Mouse (Mus musculus): ENCODE measurements around the gene Olfr1338.

DNA sequence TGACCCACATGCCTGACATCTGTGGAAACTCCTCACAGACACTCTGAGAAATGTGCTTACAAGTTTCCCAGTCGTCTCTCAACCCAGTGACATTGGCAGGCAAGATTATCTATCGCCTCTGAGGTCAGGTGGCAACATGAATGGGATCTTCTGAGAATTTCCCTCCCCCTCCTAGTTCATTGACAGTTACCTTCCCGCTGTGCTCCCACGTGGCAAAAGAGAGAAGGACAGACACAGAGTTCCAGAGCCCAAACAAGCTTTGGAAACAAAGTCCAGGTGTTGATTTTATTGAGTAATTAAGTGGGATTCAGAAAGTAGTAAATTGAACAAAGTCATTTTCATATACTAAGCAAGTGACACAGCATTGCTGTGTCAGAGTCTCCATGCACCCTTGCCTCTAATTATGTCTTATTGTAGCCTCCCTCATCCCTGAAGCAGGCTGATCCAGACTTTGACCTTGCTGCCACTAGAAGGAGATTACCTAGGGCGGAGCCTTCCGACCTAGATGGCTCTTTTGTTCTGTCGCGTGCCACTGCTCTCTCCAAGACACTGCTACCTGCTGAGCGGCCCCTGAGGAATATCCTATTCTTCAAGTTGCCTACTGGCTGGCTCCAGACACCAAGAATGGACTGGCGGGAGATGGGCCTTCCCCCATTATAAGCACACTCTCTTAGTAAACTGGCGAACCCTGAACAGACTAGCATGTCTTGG, 17.4 kb downstream of the Olfr1338 start:
- no peak for TF ChIP-seq ZC3H11A (IDR thresholded peaks at IDR 0.05; ENCODE audit: borderline replicate concordance, low read depth, low read length)
- no peak for TF ChIP-seq ZNF384 (IDR thresholded peaks at IDR 0.05; ENCODE audit: low read depth, low read length)
